Mouse (Mus musculus) midbrain, embryonic 14.5 days (tissue): Measurements from ENCODE around the gene Tspan9. TPM values are rescaled to one million over a fixed set of nuclear protein-coding genes. Genes with fewer than 3 reads are reported as not detected.

Source experiments
- ATAC-seq: fragments of 200-750 bp; cut with Nextera tagmentation; 2 replicates; pipeline ENCODE4 v1.8.0; 2017; ENCODE audit warnings: moderate number of reproducible peaks, moderate library complexity; ENCODE audit not compliant: low FRiP score, low TSS enrichment
- DNase-seq: peaks from one replicate; pipeline ENCODE4 v3.0.0-alpha.2; 2015
- H3K27ac ChIP-seq: fragments of 300-500 bp; sonication (generic); replicated peaks from 2 replicates; pipeline ENCODE4 v1.5.1; 2014; ENCODE audit warnings: mild to moderate bottlenecking, low read depth, low read length, moderate library complexity
- H3K27me3 ChIP-seq: fragments of 300-500 bp; sonication (generic); 2 replicates; pipeline ENCODE4 v1.6.1; 2014; ENCODE audit warnings: low read length, control low read depth, mixed read lengths; ENCODE audit not compliant: control insufficient read depth, insufficient read depth
- H3K36me3 ChIP-seq: fragments of 300-500 bp; sonication (generic); 2 replicates; pipeline ENCODE4 v1.6.1; 2014; ENCODE audit warnings: low read length, control low read depth; ENCODE audit not compliant: control insufficient read depth, insufficient read depth
- H3K4me1 ChIP-seq: fragments of 300-500 bp; sonication (generic); 2 replicates; pipeline ENCODE4 v1.6.1; 2014; ENCODE audit warnings: mild to moderate bottlenecking, antibody characterized with exemption, low read length, control low read depth; ENCODE audit not compliant: control insufficient read depth, insufficient read depth
- H3K4me2 ChIP-seq: fragments of 300-500 bp; sonication (generic); 2 replicates; pipeline ENCODE4 v1.6.1; 2014; ENCODE audit warnings: mild to moderate bottlenecking, low read length, moderate library complexity
- H3K4me3 ChIP-seq: fragments of 300-500 bp; sonication (generic); replicated peaks from 2 replicates; pipeline ENCODE4 v1.5.1; 2014; ENCODE audit warnings: low read depth, low read length
- H3K9ac ChIP-seq: fragments of 300-500 bp; sonication (generic); replicated peaks from 2 replicates; pipeline ENCODE4 v1.6.1; 2014; ENCODE audit warnings: mild to moderate bottlenecking, low read length, moderate library complexity
- H3K9me3 ChIP-seq: fragments of 300-500 bp; sonication (generic); 2 replicates; pipeline ENCODE4 v1.6.1; 2016; ENCODE audit warnings: low read length, control low read depth, mixed read lengths; ENCODE audit not compliant: control insufficient read depth
- WGBS: fragments of 180-500 bp; shearing (Covaris S2); extraction: QIAGEN DNeasy Blood & Tissue Kit; methylation state at CpG from one replicate; pipeline ENCODE4 v1.1.7; 2014; 5-methylcytosine and 5-hydroxymethylcytosine counted together
- polyA plus RNA-seq: library from polyadenylated mRNA; unstranded; fragments of >200 nt; fragmentation: Nextera tagmentation; extraction: Ambion mirVana; gene quantifications from 2 replicates; pipeline ENCODE4 v1.2.1, GENCODE M21; 2014

Tspan9 gene
- polyA plus RNA-seq, 1 experiment from 2014 or later, result 31.1 TPM

GRCm38 (mm10) chr6:128093856-128094628 lies 49.4 kb downstream of the Tspan9 start:
- DNase-seq (no peak), ATAC-seq (no peak)
- H3K9me3 ChIP-seq, result no peaks in the 10 kb centered on the region
- H3K9ac ChIP-seq, result no peak overlapping the region
- no peaks in the 10 kb centered on the region for H3K4me1 ChIP-seq
- 79% methylated on average over 15 of the region's 15 CpGs for WGBS
- no peak overlapping the region for H3K4me3 ChIP-seq
- H3K27ac ChIP-seq, result no peak overlapping the region
- H3K36me3 ChIP-seq, result no peaks in the 10 kb centered on the region
- no peak overlapping the region for H3K4me2 ChIP-seq
- H3K27me3 ChIP-seq, result no peaks in the 10 kb centered on the region

- WGBS, result 91% methylated on average over 5 of the region's 5 CpGs
- ATAC-seq, result no peak
These were observed 50.8 kb downstream of the Tspan9 start for GRCm38 (mm10) chr6:128092621-128093020.

GRCm38 (mm10) chr6:128091833-128092166 lies 51.6 kb downstream of the Tspan9 start:
- H3K4me3 ChIP-seq, result no peak overlapping the region
- H3K27ac ChIP-seq, result no peak overlapping the region
- no peak overlapping the region for H3K9ac ChIP-seq
- WGBS, result 88% methylated on average over 4 of the region's 4 CpGs
- H3K9me3 ChIP-seq, result no peaks in the 10 kb centered on the region
- H3K4me2 ChIP-seq, result no peak overlapping the region
- DNase-seq (no peak), ATAC-seq (peak; percentile 14; the same call in 1 of the 2 replicates)
- H3K4me1 ChIP-seq, result peaks cover 3% of the 10 kb centered on the region; the same call in 1 of the 2 replicates
- H3K27me3 ChIP-seq, result no peaks in the 10 kb centered on the region
- no peaks in the 10 kb centered on the region for H3K36me3 ChIP-seq

More at GRCm38 (mm10) chr6:128092621-128093020, 50.8 kb downstream of the Tspan9 start:
- Histone ChIP-seq H3K4me2 (no peak overlapping the region), H3K27ac (no peak overlapping the region), H3K4me3 (no peak overlapping the region), H3K4me1 (no peaks in the 10 kb centered on the region), H3K9me3 (no peaks in the 10 kb centered on the region), H3K27me3 (no peaks in the 10 kb centered on the region), H3K36me3 (no peaks in the 10 kb centered on the region), H3K9ac (no peak overlapping the region)
- no peak for DNase-seq

DNA sequence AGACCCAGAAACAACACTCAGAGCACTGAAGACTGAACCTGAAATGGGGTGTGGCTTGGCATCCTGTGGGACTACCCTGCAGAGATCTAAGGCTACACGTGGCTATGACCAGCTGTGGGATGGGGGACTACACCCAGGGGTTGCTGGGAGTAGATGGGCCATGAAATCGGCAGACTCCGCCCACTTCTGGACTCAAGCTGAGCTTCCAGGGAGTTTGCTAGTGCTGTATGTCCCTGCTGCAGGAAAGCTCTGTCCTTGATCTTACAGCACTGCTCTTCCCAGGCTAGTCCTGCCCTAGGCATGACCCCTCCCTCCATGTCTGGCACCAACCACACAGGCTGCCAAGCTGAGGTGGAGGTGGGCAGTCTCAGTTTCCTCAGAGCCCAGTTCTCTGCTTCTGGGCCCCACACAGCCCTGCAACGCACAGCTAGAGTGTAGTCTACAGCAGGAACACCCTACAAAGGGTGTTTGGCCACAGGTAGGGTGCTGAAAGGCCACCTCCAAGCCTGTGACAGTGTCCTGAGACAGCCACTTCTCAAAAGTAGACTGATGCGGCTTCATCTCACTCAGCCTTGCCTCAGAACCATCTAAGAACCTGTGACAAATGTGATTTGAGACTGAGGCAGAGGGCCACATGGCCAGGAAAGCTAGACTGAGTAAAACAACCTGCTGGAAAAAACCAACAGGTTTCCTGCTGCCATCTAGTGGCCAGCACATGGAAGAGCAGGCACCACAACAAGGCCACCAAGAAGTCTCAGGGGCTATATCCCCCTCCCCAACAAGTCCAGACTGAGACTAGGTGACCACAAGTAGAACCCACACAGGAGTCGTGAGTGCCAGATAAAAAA lies 52.2 kb downstream of the Tspan9 start:
- H3K4me2 ChIP-seq, result no peak overlapping the region
- no peak overlapping the region for H3K4me3 ChIP-seq
- no peaks in the 10 kb centered on the region for H3K36me3 ChIP-seq
- H3K27ac ChIP-seq, result no peak overlapping the region
- H3K27me3 ChIP-seq, result no peaks in the 10 kb centered on the region
- no peaks in the 10 kb centered on the region for H3K9me3 ChIP-seq
- peaks cover 4% of the 10 kb centered on the region; the same call in 1 of the 2 replicates for H3K4me1 ChIP-seq
- H3K9ac ChIP-seq, result 0 out of 2 replicates have a peak overlapping the region, but pooled peaks have one; percentile 5
- ATAC-seq, result peak; percentile 49
- 26% methylated on average over 6 of the region's 6 CpGs for WGBS
- peak; percentile 89 for DNase-seq

- WGBS, result 74% methylated on average over 13 of the region's 13 CpGs
- no peak overlapping the region for H3K4me3 ChIP-seq
- H3K36me3 ChIP-seq, result no peaks in the 10 kb centered on the region
- DNase-seq (no peak), ATAC-seq (no peak)
- H3K9ac ChIP-seq, result no peak overlapping the region
- no peak overlapping the region for H3K4me2 ChIP-seq
- no peaks in the 10 kb centered on the region for H3K27me3 ChIP-seq
- peaks cover 11% of the 10 kb centered on the region; the same call in 1 of the 2 replicates for H3K4me1 ChIP-seq
- no peaks in the 10 kb centered on the region for H3K9me3 ChIP-seq
- 0 out of 2 replicates have a peak overlapping the region, but pooled peaks have one; percentile 17 for H3K27ac ChIP-seq
These were observed 53.4 kb downstream of the Tspan9 start for GRCm38 (mm10) chr6:128089770-128090702.

DNA sequence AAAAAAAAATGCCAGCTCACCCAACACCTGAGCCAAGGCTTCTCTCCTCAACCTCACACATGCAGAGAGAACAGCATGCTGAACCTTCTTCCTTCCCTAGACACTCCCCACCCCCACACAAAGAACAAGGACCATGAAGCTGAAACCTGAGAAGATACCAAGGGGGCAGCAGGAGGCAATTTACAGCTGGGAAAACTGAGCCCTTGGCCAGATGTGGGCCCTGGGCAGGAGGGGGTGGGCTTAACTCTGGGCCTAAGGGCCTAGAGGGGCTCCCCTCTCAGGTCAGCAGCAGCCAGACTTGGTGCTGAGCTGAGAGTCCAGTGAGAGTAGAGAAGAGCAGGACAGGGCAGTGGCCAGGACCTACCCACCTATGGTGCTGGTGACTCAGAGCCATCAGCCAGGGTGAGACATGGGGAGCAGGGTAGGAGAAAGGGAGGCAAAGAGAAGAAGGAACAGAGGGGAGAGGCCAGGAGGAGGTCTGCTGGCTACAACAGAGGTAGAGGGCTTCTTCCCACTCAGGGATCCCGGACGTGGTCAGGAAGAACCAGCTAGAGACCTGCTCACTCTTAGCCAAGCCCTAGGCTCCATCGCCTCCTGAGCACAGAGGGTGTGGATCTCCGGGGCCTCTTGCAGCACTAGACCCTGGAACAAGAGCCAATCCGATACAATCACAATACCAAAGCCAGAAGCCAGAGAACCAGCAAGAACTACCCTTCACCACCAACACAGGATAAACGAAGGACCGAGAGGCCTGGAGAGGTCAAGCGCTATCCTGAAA lies 54.5 kb downstream of the Tspan9 start:
- ATAC-seq, result no peak

GRCm38 (mm10) chr6:128085488-128086066 lies 57.8 kb downstream of the Tspan9 start:
- Histone ChIP-seq H3K27me3 (no peaks in the 10 kb centered on the region), H3K9me3 (no peaks in the 10 kb centered on the region), H3K4me3 (no peak overlapping the region), H3K36me3 (no peaks in the 10 kb centered on the region), H3K4me1 (peaks cover 11% of the 10 kb centered on the region; the same call in 1 of the 2 replicates), H3K9ac (no peak overlapping the region), H3K4me2 (no peak overlapping the region), H3K27ac (0 out of 2 replicates have a peak overlapping the region, but pooled peaks have one; percentile 20)
- 59% methylated on average over 9 of the region's 9 CpGs for WGBS
- DNase-seq, result peak; percentile 44
- ATAC-seq, result no peak

More for the DNA sequence above, 54.5 kb downstream of the Tspan9 start:
- Histone ChIP-seq H3K4me3 (no peak overlapping the region), H3K9me3 (no peaks in the 10 kb centered on the region), H3K36me3 (no peaks in the 10 kb centered on the region), H3K9ac (no peak overlapping the region), H3K4me1 (peaks cover 11% of the 10 kb centered on the region; the same call in 1 of the 2 replicates), H3K27ac (no peak overlapping the region), H3K27me3 (no peaks in the 10 kb centered on the region), H3K4me2 (no peak overlapping the region)
- no peak for DNase-seq
- WGBS, result 86% methylated on average over 8 of the region's 8 CpGs
